Mouse (Mus musculus) CH12F3 (cell line): ENCODE results near the gene Rspo4.

ENCODE experiments used
- in situ Hi-C: fragments of 300-500 bp; cut with MboI; formaldehyde crosslinking; loops from 2 replicates; pipeline ENCODE4 v1.14.3; 2020; ENCODE audit warnings: low sequenced_read_pairs

Rspo4 gene

DNA sequence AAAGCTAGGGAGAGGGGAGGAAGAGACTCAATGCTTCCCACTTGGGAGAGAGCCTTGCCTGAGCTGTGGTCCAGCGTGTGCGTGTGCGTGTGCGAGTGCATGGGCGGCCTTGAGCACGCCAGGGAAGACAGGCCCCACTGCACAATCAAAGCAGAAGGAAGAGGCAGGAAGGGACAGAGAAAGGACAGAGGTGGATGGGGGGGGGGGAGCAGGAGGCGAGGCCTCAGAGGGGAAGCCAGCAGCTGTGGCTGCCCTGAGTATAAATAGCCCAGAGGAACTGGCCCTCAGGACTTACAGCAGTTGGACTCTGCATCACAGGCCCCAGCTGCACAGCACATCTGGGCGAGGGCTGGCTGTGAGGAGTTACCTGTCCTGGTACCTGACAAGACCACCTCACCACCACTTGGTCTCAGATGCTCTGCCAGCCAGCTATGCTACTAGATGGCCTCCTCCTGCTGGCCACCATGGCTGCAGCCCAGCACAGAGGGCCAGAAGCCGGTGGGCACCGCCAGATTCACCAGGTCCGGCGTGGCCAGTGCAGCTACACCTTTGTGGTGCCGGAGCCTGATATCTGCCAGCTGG, 68.3 kb downstream of the Rspo4 start, which contains the start of gene Angpt4:
TSS of gene Angpt4 (plus strand) at position 292 of the 582 bp plus-strand sequence.
- in situ Hi-C loops: no loop called here

DNA sequence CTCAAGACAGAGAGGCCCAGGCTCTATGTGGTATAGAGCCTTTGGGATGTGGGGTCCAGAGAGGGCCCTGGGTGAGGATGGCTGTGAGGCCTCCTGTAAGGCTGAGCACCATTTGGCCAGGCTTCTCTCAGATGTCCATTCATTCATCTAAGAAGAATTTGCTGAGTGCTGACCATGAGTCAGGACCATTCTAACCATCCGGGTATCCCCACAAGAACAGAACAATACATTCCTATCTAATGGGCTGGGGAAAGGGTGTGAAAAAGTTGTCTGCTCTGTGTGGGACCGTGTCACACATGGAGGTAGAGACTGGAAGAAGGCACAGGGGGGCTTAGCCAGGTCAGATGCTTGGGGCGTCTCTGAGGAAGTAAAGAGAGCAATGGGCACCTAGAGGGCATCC, 69.0 kb downstream of the Rspo4 start:
- in situ Hi-C loops: no loop called here

DNA sequence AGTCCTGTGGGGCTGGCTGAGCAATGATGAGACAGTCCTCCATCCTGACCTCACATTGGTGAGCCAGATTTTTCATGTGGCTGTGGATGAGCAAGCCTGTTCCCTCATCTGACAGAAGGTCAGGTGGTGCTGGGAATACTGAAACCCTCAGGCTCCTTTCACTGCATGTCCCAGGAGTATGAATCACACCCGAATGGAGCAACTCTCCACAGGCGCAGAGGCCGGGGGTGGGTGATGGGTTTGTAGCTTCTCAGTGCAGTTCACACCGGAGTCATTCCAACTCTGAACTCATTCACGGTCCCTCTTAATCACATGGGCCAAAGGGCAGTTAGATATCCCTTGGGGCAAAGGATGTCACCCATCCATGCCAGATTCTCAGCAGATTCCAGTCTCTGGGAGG, 71.4 kb downstream of the Rspo4 start:
- in situ Hi-C loops: no loop called here

DNA sequence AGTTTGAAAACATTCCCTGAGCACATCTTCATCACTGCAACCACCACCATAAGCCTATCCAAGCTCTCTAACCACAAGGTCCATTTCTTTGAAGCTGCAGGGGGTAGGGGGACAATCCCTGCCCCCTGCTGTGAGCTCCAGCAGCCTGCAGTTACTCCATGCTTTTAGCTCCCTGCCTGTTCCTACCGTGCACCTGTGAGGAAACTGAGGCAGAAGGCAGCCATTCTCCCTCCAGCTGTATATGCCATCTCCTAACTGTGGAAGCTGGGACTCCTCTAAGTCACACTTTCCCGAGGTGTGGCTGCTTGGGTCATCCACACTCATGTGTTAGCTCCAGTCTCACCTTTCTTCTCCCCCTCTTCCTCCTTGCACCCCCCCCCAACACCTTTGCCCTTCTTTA, 72.4 kb downstream of the Rspo4 start:
- in situ Hi-C loops: no loop called here

DNA sequence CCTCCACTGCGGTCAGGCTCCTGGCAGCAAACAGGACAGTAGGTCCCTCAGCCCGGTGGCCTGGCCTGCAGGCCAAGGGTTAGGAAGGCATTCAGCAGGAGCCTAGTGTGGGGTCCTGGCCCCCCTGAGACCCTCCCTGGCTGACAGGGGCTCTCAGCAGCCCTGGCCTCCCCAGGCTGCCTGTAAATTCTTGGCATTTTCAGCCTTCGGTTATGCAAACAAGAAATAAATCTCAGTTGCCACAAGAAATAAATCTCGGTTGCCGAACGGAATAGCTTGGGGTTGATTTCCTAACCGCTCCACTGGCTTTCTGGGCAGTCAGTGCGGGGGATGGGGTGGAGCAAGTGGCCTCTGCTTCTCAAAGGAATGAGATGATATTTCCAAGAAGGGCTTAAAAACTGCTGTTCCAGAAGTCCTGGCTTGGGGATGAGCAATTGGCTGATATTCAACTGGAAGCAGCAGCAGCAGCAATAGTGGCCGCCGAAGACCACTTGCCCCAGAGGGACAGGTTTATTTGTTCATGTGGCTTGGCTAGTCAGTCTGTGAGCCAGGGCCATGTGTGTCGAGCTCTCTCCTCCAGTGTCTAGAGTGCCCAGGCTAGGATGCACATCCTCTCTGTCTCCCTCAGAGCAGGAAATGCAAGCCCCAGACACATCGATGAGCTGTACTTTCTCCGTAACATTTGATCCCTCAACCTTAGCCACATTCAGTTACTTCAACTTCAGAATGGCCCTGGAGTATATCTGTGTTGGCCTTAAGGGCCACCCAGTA, 73.5 kb downstream of the Rspo4 start:
- in situ Hi-C loops: no loop called here

DNA sequence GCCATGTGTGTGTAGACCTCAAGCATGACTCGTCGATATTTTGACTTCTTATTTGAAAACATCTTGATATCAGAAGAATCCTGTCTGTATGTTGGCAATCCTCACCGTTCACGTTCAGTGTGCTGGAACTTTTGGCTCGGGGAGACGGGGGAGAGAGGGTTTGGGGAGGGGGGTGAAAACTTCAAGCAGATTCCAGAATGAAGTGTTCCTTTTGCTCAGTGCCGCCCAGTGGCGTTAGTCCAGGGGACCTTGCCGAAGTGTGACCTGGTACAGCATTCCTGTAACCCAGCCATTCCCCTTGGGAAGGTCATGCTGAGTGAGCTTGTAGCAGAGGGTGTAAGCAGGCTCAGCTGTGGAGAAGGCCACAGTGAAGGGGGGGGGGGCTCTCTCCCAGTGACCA, 76.4 kb downstream of the Rspo4 start:
- in situ Hi-C loops: no loop called here

DNA sequence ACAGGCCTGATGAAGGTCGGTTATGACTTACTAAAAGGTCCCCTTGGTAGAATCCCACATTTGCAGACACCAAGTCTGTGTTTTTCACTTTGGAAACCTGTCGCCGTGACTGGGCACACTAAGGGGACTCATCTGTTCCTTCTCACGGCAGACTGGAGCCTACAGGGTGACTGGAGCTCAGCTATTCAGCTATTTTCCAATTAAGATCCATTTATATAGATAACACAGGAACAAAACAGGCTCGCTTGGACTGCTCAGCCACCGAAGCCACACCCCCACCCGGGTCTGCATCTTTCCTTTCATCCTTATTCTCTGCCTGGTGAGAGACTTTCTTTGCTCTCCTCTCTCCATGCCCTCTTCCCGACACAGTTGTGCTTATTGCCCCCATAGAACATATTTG, 78.3 kb downstream of the Rspo4 start:
- in situ Hi-C loops: no loop called here

DNA sequence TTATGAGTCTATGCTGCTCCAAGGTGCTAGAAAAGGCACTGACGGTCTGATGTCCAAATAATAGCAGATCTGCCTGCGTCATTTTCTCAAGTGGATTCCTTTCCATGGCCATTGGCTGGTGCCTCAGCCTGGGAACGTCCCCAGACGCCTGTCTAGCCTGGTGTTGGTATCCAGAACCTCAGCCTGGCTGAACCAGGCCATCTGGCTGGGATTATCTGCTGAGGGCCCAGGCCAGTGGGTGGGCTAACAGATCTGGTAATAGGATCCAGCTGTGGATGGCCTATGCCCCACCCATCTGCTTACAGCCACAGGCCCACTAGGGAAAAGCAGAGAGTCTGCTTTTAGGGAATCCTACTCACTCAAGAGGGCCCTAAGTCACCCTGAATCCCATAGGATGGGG, 78.9 kb downstream of the Rspo4 start:
- in situ Hi-C loops: no loop called here
